Mouse (Mus musculus) bone marrow, adult 2 months (tissue): ENCODE data around the gene Il22ra1. TPM values are rescaled to one million over a fixed set of nuclear protein-coding genes. Genes with fewer than 3 reads are reported as not detected.
A peak's percentile ranks its signal among the peaks of the same experiment; 100 is the strongest.

Experiments used
- H3K27ac ChIP-seq: fragments of 200-500 bp; 2 replicates; pipeline ENCODE4 v1.5.1; 2012; ENCODE audit warnings: low read depth, mild to moderate bottlenecking, control low read depth, inconsistent platforms, low read length; ENCODE audit not compliant: control insufficient read depth, poor library complexity, insufficient read depth
- H3K4me1 ChIP-seq: fragments of 200-500 bp; 2 replicates; pipeline ENCODE4 v1.6.1; 2011; ENCODE audit warnings: low read length; ENCODE audit not compliant: control insufficient read depth, insufficient read depth
- H3K4me3 ChIP-seq: fragments of 200-500 bp; replicated peaks from 2 replicates; pipeline ENCODE3; 2011; ENCODE audit warnings: mild to moderate bottlenecking, low read depth, low read length, control low read depth; ENCODE audit not compliant: control insufficient read depth
- CTCF ChIP-seq: fragments of 200-500 bp; IDR thresholded peaks from 2 replicates; pipeline ENCODE4 v1.5.1; 2011; ENCODE audit warnings: low read length, control low read depth; ENCODE audit not compliant: control insufficient read depth, insufficient read depth
- POLR2A ChIP-seq: fragments of 200-500 bp; IDR thresholded peaks from 2 replicates; pipeline ENCODE4 v1.6.1; 2011; ENCODE audit warnings: low read depth, mild to moderate bottlenecking, control low read depth, low read length, borderline replicate concordance; ENCODE audit not compliant: control insufficient read depth
- WGBS: fragments of 180-500 bp; shearing (Covaris S2); methylation state at CpG from one replicate; pipeline ENCODE4 v1.1.7; 2018; 5-methylcytosine and 5-hydroxymethylcytosine counted together
- polyA plus RNA-seq: library from polyadenylated mRNA; stranded (reverse); fragments of >200 nt; gene quantifications from 2 replicates; pipeline ENCODE4 v1.2.4, GENCODE M21; 2011; ENCODE audit warnings: low replicate concordance; ENCODE audit not compliant: missing spikeins, insufficient read depth, insufficient read length

Il22ra1 gene
- polyA plus RNA-seq, result not detected in 2 replicates

- TF ChIP-seq CTCF, result no peak
- TF ChIP-seq POLR2A, result no peak
- H3K4me1 ChIP-seq, result no peaks in the 10 kb centered on the region
- peak within 1 kb of the TSS; percentile 23 for H3K4me3 ChIP-seq
- 35% methylated on average over 14 of the region's 14 CpGs for WGBS
- H3K27ac ChIP-seq, result no peak within 1 kb of the TSS
Observed at GRCm38 (mm10) chr4:135727817-135728216, at the start of gene Il22ra1. Gene Il22ra1, plus strand, starts transcription at chr4:135728172.

GRCm38 (mm10) chr4:135679316-135679715 lies 48.7 kb upstream of the Il22ra1 start:
- 3% methylated on average over 4 of the region's 4 CpGs for WGBS
- TF ChIP-seq POLR2A, result no peak
- Histone ChIP-seq H3K4me1 (peaks cover 6% of the 10 kb centered on the region), H3K4me3 (no peak overlapping the region), H3K27ac (peak overlapping the region; percentile 6; the same call in 1 of the 2 replicates)

- 72% methylated on average over 5 of the region's 5 CpGs for WGBS
- H3K4me1 ChIP-seq, result peaks cover 5% of the 10 kb centered on the region
- no peak overlapping the region for H3K27ac ChIP-seq
- TF ChIP-seq CTCF (no peak), POLR2A (no peak)
- H3K4me3 ChIP-seq, result no peak overlapping the region
Observed at GRCm38 (mm10) chr4:135681789-135682188, 46.2 kb upstream of the Il22ra1 start.

DNA sequence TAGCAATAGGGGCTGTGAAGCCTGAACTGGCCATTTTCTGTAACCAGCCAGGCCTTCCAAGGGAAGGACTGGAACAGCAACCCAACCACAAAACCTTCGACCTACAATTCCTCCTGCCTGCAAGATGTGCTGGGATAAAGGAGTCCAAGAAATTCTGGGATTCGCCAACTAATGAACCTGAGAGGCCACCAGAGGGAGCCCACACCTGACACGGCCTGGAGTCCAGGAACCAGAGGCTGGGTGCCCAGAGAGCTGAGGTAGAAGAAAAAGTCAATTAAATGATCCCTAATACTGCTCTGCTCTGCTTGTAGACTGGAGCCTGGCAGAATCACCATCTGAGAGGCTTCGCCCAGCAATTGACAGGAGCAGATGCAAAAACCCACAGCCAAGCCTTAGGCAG lies 44.4 kb upstream of the Il22ra1 start:
- WGBS, result 23% methylated on average over 4 of the region's 4 CpGs
- no peak overlapping the region for H3K4me3 ChIP-seq

GRCm38 (mm10) chr4:135684731-135685130 lies 43.2 kb upstream of the Il22ra1 start:
- 11% methylated on average over 3 of the region's 3 CpGs for WGBS
- TF ChIP-seq CTCF, result no peak
- TF ChIP-seq POLR2A, result no peak
- peaks cover 4% of the 10 kb centered on the region for H3K4me1 ChIP-seq
- H3K4me3 ChIP-seq, result no peak overlapping the region
- H3K27ac ChIP-seq, result no peak overlapping the region

More for the DNA sequence above, 44.4 kb upstream of the Il22ra1 start:
- TF ChIP-seq POLR2A, result no peak
- TF ChIP-seq CTCF, result peak; percentile 57; the same call in 1 of the 2 replicates
- H3K27ac ChIP-seq, result peak overlapping the region; percentile 33
- peaks cover 5% of the 10 kb centered on the region for H3K4me1 ChIP-seq

- WGBS, result under 1% methylated on average over 41 of the region's 41 CpGs
- Histone ChIP-seq H3K27ac (peak within 1 kb of the TSS; percentile 76), H3K4me1 (no peaks in the 10 kb centered on the region; the same call in 1 of the 2 replicates)
Observed at GRCm38 (mm10) chr4:135685906-135686567, 41.9 kb upstream of the Il22ra1 start, which contains the start of gene Ifnlr1. Gene Ifnlr1, plus strand, starts transcription at chr4:135686287.

DNA sequence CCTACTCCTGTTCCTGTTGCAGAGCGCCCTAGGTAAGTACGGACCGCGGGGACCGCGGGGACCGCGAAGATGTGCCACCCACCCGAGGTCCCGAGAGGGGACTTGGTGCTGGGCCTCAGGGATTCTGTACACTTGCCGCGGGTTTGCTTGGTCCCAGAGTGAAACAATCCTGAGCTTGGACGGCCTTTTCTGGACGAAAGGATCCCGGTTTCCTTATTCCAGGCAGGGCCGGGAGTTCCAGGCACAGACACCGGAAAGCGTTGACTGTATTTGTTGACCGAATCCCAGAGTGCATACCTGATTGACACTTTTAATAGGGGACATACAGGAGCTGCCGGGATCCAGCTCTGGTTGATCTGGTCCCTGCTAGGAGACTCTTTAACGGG lies 41.4 kb upstream of the Il22ra1 start:
- TF ChIP-seq POLR2A (no peak), CTCF (no peak)
- Histone ChIP-seq H3K4me3 (peak overlapping the region; percentile 85), H3K4me1 (no peaks in the 10 kb centered on the region; the same call in 1 of the 2 replicates), H3K27ac (peak overlapping the region; percentile 76)
- 2% methylated on average over 21 of the region's 21 CpGs for WGBS

More at GRCm38 (mm10) chr4:135685906-135686567, 41.9 kb upstream of the Il22ra1 start, which contains the start of gene Ifnlr1:
- H3K4me3 ChIP-seq, result peak within 1 kb of the TSS; percentile 85
- TF ChIP-seq POLR2A, result no peak
- no peak for TF ChIP-seq CTCF

DNA sequence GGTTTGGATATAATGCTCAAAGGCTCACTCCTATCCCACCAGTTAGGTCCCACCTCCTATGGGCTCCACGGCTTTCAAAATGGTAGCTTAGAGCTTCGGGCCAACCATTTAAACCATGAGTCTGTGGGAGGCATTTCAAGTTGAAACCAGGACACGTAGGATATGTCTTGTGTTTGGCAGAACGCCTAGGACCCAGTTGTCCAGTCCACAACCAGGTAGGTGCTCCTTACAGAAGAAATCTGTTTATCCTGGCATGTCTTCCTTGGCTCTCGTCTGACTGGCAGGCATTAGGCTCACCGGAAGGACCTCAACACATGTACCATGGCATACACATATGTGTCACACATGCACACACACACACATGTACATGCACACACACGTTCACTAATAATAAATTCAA lies 38.2 kb upstream of the Il22ra1 start:
- H3K4me3 ChIP-seq, result no peak overlapping the region
- no peak overlapping the region for H3K27ac ChIP-seq
- WGBS, result 84% methylated on average over 7 of the region's 7 CpGs
- H3K4me1 ChIP-seq, result no peaks in the 10 kb centered on the region
- TF ChIP-seq CTCF, result no peak
- TF ChIP-seq POLR2A, result no peak
